Mouse (Mus musculus) MEL (cell line): ENCODE measurements around the gene 9530077C05Rik. TPM values are rescaled to one million over a fixed set of nuclear protein-coding genes. Genes with fewer than 3 reads are reported as not detected.

ENCODE experiments used
- DNase-seq: peaks from one replicate; pipeline ENCODE4 v3.0.0; 2011; ENCODE audit warnings: low read depth, low spot score
- H3K27ac ChIP-seq: 2 replicates; pipeline ENCODE4 v1.5.1; 2012; ENCODE audit warnings: low read depth, mild to moderate bottlenecking, control low read depth, low read length, moderate library complexity; ENCODE audit not compliant: control insufficient read depth
- H3K27me3 ChIP-seq, 2 experiments: fragments of 150-350 bp in 1 of 2; sonication (generic) in 1 of 2; 2 replicates each; pipeline ENCODE4 v1.6.1; 2012; ENCODE audit warnings: low read length in 2 of 2, mild to moderate bottlenecking in 2 of 2, improper control_type of control experiment in 1 of 2, moderate library complexity in 1 of 2; ENCODE audit not compliant: insufficient read depth in 2 of 2, control insufficient read depth in 1 of 2
- H3K36me3 ChIP-seq, 2 experiments: 2 replicates each; pipeline ENCODE4 v1.6.1; 2012 to 2014; ENCODE audit warnings: low read length in 2 of 2, improper control_type of control experiment in 1 of 2, inconsistent platforms in 1 of 2, mild to moderate bottlenecking in 1 of 2; ENCODE audit not compliant: insufficient read depth in 2 of 2, control insufficient read depth in 1 of 2
- H3K4me1 ChIP-seq, 2 experiments: fragments of 150-350 bp in 1 of 2; sonication (generic) in 1 of 2; 2 replicates each; pipeline ENCODE4 v1.6.1; 2012; ENCODE audit warnings: low read length in 2 of 2, improper control_type of control experiment in 1 of 2, mild to moderate bottlenecking in 1 of 2; ENCODE audit not compliant: insufficient read depth in 2 of 2, control insufficient read depth in 1 of 2
- H3K4me3 ChIP-seq, 2 experiments: fragments of 150-350 bp in 1 of 2; sonication (generic) in 1 of 2; 2 replicates each; pipeline ENCODE4 v1.5.1; 2012; ENCODE audit warnings: low read depth in 2 of 2, low read length in 2 of 2, mild to moderate bottlenecking in 2 of 2, moderate library complexity in 2 of 2, control low read depth in 1 of 2, improper control_type of control experiment in 1 of 2; ENCODE audit not compliant: control insufficient read depth in 1 of 2, insufficient read depth in 1 of 2
- H3K79me2 ChIP-seq: 2 replicates; pipeline ENCODE4 v1.6.1; 2012; ENCODE audit warnings: mild to moderate bottlenecking, low read length, moderate library complexity; ENCODE audit not compliant: control insufficient read depth, poor library complexity, insufficient read depth
- H3K9ac ChIP-seq: 2 replicates; pipeline ENCODE4 v1.6.1; 2012; ENCODE audit warnings: low read depth, mild to moderate bottlenecking, control low read depth, low read length, moderate library complexity; ENCODE audit not compliant: control insufficient read depth, poor library complexity, severe bottlenecking
- H3K9me3 ChIP-seq: fragments of 150-350 bp; sonication (generic); replicated peaks from 2 replicates; pipeline ENCODE4 v1.6.1; 2012; ENCODE audit warnings: mild to moderate bottlenecking, low read length, improper control_type of control experiment, moderate library complexity; ENCODE audit not compliant: insufficient read depth
- CHD2 ChIP-seq: IDR thresholded peaks from 2 replicates; pipeline ENCODE4 v1.6.1; 2011; ENCODE audit warnings: low read length, improper control_type of control experiment
- E2F4 ChIP-seq: IDR thresholded peaks from 2 replicates; pipeline ENCODE4 v1.6.1; 2011; ENCODE audit warnings: low read depth, low read length, improper control_type of control experiment, borderline replicate concordance
- ELF1 ChIP-seq: IDR thresholded peaks from 2 replicates; pipeline ENCODE4 v1.6.1; 2014; ENCODE audit warnings: low read depth, mild to moderate bottlenecking, inconsistent platforms, low read length, improper control_type of control experiment, moderate library complexity
- EP300 ChIP-seq, 2 experiments: IDR thresholded peaks; 2 replicates each; pipeline ENCODE4 v1.6.1; 2011; ENCODE audit warnings: improper control_type of control experiment in 2 of 2, low read length in 2 of 2, low read depth in 1 of 2, mild to moderate bottlenecking in 1 of 2
- ETS1 ChIP-seq: IDR thresholded peaks from 2 replicates; pipeline ENCODE4 v1.6.1; 2012; ENCODE audit warnings: low read depth, mild to moderate bottlenecking, inconsistent platforms, low read length, improper control_type of control experiment, moderate library complexity
- GATA1 ChIP-seq: IDR thresholded peaks from 2 replicates; pipeline ENCODE4 v1.6.1; 2011; ENCODE audit warnings: low read depth, low read length, improper control_type of control experiment
- JUND ChIP-seq: IDR thresholded peaks from 2 replicates; pipeline ENCODE4 v1.6.1; 2011; ENCODE audit warnings: low read depth, mild to moderate bottlenecking, improper control_type of control experiment, low read length
- KAT2A ChIP-seq: conservative IDR thresholded peaks from 2 replicates; pipeline ENCODE4 v1.6.1; 2012; ENCODE audit warnings: low read depth, low read length, improper control_type of control experiment, inconsistent platforms
- MAX ChIP-seq: IDR thresholded peaks from 2 replicates; pipeline ENCODE4 v1.6.1; 2011; ENCODE audit warnings: low read length, improper control_type of control experiment
- MYB ChIP-seq: IDR thresholded peaks from 2 replicates; pipeline ENCODE4 v1.6.1; 2011; ENCODE audit warnings: mild to moderate bottlenecking, low read depth, low read length, improper control_type of control experiment
- POLR2AphosphoS2 ChIP-seq: IDR thresholded peaks from 2 replicates; pipeline ENCODE4 v1.6.1; 2011; ENCODE audit warnings: low read length, improper control_type of control experiment
- POLR2AphosphoS5 ChIP-seq: IDR thresholded peaks from 2 replicates; pipeline ENCODE4 v1.6.1; 2012; ENCODE audit warnings: low read depth, borderline replicate concordance, mild to moderate bottlenecking, inconsistent platforms, low read length, moderate library complexity, mixed read lengths
- RAD21 ChIP-seq: IDR thresholded peaks from 2 replicates; pipeline ENCODE4 v1.6.1; 2011; ENCODE audit warnings: mild to moderate bottlenecking, low read depth, low read length, improper control_type of control experiment
- TAL1 ChIP-seq: IDR thresholded peaks from 2 replicates; pipeline ENCODE4 v1.6.1; 2012; ENCODE audit warnings: mild to moderate bottlenecking, inconsistent platforms, low read length, moderate library complexity, mixed read lengths
- TBP ChIP-seq: IDR thresholded peaks from 2 replicates; pipeline ENCODE4 v1.8.0; 2011; ENCODE audit warnings: low read depth, low read length, improper control_type of control experiment
- UBTF ChIP-seq: IDR thresholded peaks from 2 replicates; pipeline ENCODE4 v1.6.1; 2012; ENCODE audit warnings: low read depth, mild to moderate bottlenecking, inconsistent platforms, low read length, improper control_type of control experiment, moderate library complexity, borderline replicate concordance; ENCODE audit not compliant: insufficient read depth
- USF2 ChIP-seq, 2 experiments: IDR thresholded peaks; 2 replicates each; pipeline ENCODE4 v1.6.1; 2011 to 2012; ENCODE audit warnings: improper control_type of control experiment in 2 of 2, low read length in 2 of 2, borderline replicate concordance in 1 of 2, inconsistent platforms in 1 of 2, low read depth in 1 of 2, mild to moderate bottlenecking in 1 of 2; ENCODE audit not compliant: insufficient read depth in 1 of 2
- ZC3H11A ChIP-seq: IDR thresholded peaks from 2 replicates; pipeline ENCODE4 v1.6.1; 2012; ENCODE audit warnings: low read depth, mild to moderate bottlenecking, inconsistent platforms, low read length, improper control_type of control experiment
- ZNF384 ChIP-seq: IDR thresholded peaks from 2 replicates; pipeline ENCODE4 v1.6.1; 2012; ENCODE audit warnings: low read depth, mild to moderate bottlenecking, inconsistent platforms, low read length, improper control_type of control experiment
- polyA plus RNA-seq, 2 experiments: library from polyadenylated mRNA; stranded (reverse) in 1 of 2; unstranded in 1 of 2; fragments of >175 nt in 1 of 2; fragments of >200 nt in 1 of 2; gene quantifications; 2 replicates each; pipeline versions ENCODE4 v1.2.1 to v1.2.4; 2012; ENCODE audit warnings: low replicate concordance in 2 of 2, low read depth in 1 of 2; ENCODE audit not compliant: insufficient read length in 2 of 2, insufficient read depth in 1 of 2, missing spikeins in 1 of 2
- total RNA-seq: library from RNA; depleted of rRNA; stranded (reverse); fragments of 300-350 nt; gene quantifications from 2 replicates; pipeline ENCODE4 v1.2.3, GENCODE M21; 2012

Gene 9530077C05Rik
- total and polyA plus RNA-seq, 3 experiments = 4.1 to 6.9 TPM; not detected in 1

- H3K36me3 ChIP-seq = peaks cover 19 to 47% of the 10 kb centered on the region in 2 experiments
- no peak for DNase-seq
- H3K4me3 ChIP-seq = no peak overlapping the region
- TF ChIP-seq POLR2AphosphoS2 (no peak), ELF1 (no peak), JUND (no peak), UBTF (no peak), RAD21 (no peak), TBP (no peak), GATA1 (no peak), ZC3H11A (no peak), POLR2AphosphoS5 (no peak), CHD2 (no peak), USF2 (IDR thresholded peaks at IDR 0.05; ENCODE audit: borderline replicate concordance in 1 of 2, insufficient read depth in 1 of 2, low read depth in 1 of 2, low read length in 2 of 2) (no peak), TAL1 (no peak), ETS1 (no peak), MAX (no peak), MYB (no peak), ZNF384 (no peak), E2F4 (no peak), KAT2A (no peak)
- H3K27ac ChIP-seq = no peak overlapping the region
- H3K4me1 ChIP-seq = peaks cover 13 to 18% of the 10 kb centered on the region in 2 experiments
- no peaks in the 10 kb centered on the region for H3K79me2 ChIP-seq
- H3K9ac ChIP-seq = no peak overlapping the region
- H3K9me3 ChIP-seq = no peaks in the 10 kb centered on the region
- no peaks in the 10 kb centered on the region for H3K27me3 ChIP-seq
These were observed 37.9 kb downstream of the 9530077C05Rik start for GRCm38 (mm10) chr9:22449209-22449608.

- Histone ChIP-seq H3K4me3 (no peak overlapping the region), H3K27ac (peak overlapping the region; percentile 74), H3K4me1 (peaks cover 21 to 25% of the 10 kb centered on the region in 2 experiments), H3K27me3 (no peaks in the 10 kb centered on the region), H3K9ac (no peak overlapping the region), H3K79me2 (no peaks in the 10 kb centered on the region), H3K36me3 (peaks cover 26 to 78% of the 10 kb centered on the region in 2 experiments), H3K9me3 (no peaks in the 10 kb centered on the region)
- DNase-seq = no peak
- no peak for TF ChIP-seq GATA1
- 0 out of 4 replicates have a peak, but pooled peaks of 1 of the 2 experiments have one; percentile 11 for TF ChIP-seq EP300 (IDR thresholded peaks at IDR 0.05; ENCODE audit: low read depth in 1 of 2, low read length in 2 of 2)
- peak; percentile 88; the same call in 1 of the 2 replicates for TF ChIP-seq POLR2AphosphoS5
These were observed 41.4 kb downstream of the 9530077C05Rik start for GRCm38 (mm10) chr9:22452697-22453096.
